13 mouse cellular contexts compared by ENCODE assay signal in genomic region chr8:63760891-63761290, GRCm38 (mm10).
"Had no signal": no experiment of that assay in that cellular context is flagged by ENCODE, and none has a peak within 500 bp of the region (broad histone marks: within the 10 kb centered on the region; RNA-seq: fewer than 3 reads in every experiment).

No protein-coding gene starts in this region.

- DNase-seq: liver, postnatal 0 days; lung, adult 2 months; lung, postnatal 14 days; lung, postnatal 36 days; midbrain, embryonic 14.5 days; retina, postnatal 1 day; right cerebral cortex, adult 18-20 months; right cerebral cortex, postnatal 25 days; right cerebral cortex, postnatal 4 days; spleen, adult 18-20 months; thymus, adult 2 months; thymus, postnatal 25 days; thymus, postnatal 4 days had no signal
